Mouse (Mus musculus) erythroblast, adult 5-6 weeks (primary cell): Measurements from ENCODE around the gene Grk3. TPM values are rescaled to one million over a fixed set of nuclear protein-coding genes. Genes with fewer than 3 reads are reported as not detected.

Experiments used
- ATAC-seq: replicated peaks from 2 replicates; pipeline ENCODE4 v1.8.0; 2016; ENCODE audit warnings: moderate number of reproducible peaks, mild to moderate bottlenecking, moderate TSS enrichment, inconsistent platforms; ENCODE audit not compliant: poor library complexity, low FRiP score, severe bottlenecking
- total RNA-seq, 2 experiments: library from RNA; stranded (forward) in 1 of 2; stranded (reverse) in 1 of 2; fragments of 150-400 nt in 1 of 2; fragments of 200-764, 138-1000 nt in 1 of 2; gene quantifications; 2 replicates each; pipeline versions ENCODE4 v1.2.3 to v1.2.4; 2015 to 2017; ENCODE audit warnings: low replicate concordance in 2 of 2

Grk3 gene
- total RNA-seq, 2 experiments from 2014 or later = 3.6 to 8.8 TPM

GRCm38 (mm10) chr5:113011926-113012325 is 3.7 kb downstream of the Grk3 start:
- ATAC-seq = no peak

GRCm38 (mm10) chr5:113009183-113009820 is 6.3 kb downstream of the Grk3 start:
- no peak for ATAC-seq

GRCm38 (mm10) chr5:113008496-113008895 is 7.1 kb downstream of the Grk3 start:
- no peak for ATAC-seq

- no peak for ATAC-seq
Observed at GRCm38 (mm10) chr5:113006997-113007396, 8.6 kb downstream of the Grk3 start.

- no peak for ATAC-seq
Observed at GRCm38 (mm10) chr5:113005941-113006391, 9.6 kb downstream of the Grk3 start.

GRCm38 (mm10) chr5:113002821-113003380 is 12.7 kb downstream of the Grk3 start:
- ATAC-seq = no peak

- ATAC-seq = no peak
Observed at GRCm38 (mm10) chr5:112999227-112999626, 16.4 kb downstream of the Grk3 start.

- ATAC-seq = no peak
Observed at GRCm38 (mm10) chr5:112997516-112998186, 17.9 kb downstream of the Grk3 start.

- no peak for ATAC-seq
Observed at GRCm38 (mm10) chr5:112991245-112991644, 24.3 kb downstream of the Grk3 start.

GRCm38 (mm10) chr5:112981931-112982330 is 33.7 kb downstream of the Grk3 start:
- no peak for ATAC-seq

GRCm38 (mm10) chr5:112979710-112980109 is 35.9 kb downstream of the Grk3 start:
- no peak for ATAC-seq

- ATAC-seq = no peak
Observed at GRCm38 (mm10) chr5:112979195-112979594, 36.4 kb downstream of the Grk3 start.

GRCm38 (mm10) chr5:112977089-112977488 is 38.5 kb downstream of the Grk3 start:
- no peak for ATAC-seq

- ATAC-seq = no peak
Observed at GRCm38 (mm10) chr5:112973596-112973995, 42.0 kb downstream of the Grk3 start.

GRCm38 (mm10) chr5:112972297-112972696 is 43.3 kb downstream of the Grk3 start:
- ATAC-seq = no peak

GRCm38 (mm10) chr5:112963495-112963894 is 52.1 kb downstream of the Grk3 start:
- ATAC-seq = no peak

- no peak for ATAC-seq
Observed at GRCm38 (mm10) chr5:112962166-112962565, 53.4 kb downstream of the Grk3 start.

GRCm38 (mm10) chr5:112960911-112961310 is 54.7 kb downstream of the Grk3 start:
- ATAC-seq = no peak

- no peak for ATAC-seq
Observed at GRCm38 (mm10) chr5:112958293-112958692, 57.3 kb downstream of the Grk3 start.

GRCm38 (mm10) chr5:112956841-112957240 is 58.8 kb downstream of the Grk3 start:
- ATAC-seq = no peak

- ATAC-seq = no peak
Observed at GRCm38 (mm10) chr5:112956368-112956767, 59.2 kb downstream of the Grk3 start.
